Mouse (Mus musculus) mouse trophoblast stem cell (cell line): ENCODE measurements around the gene Gdap2.

Experiments used
- in situ Hi-C, 2 experiments: fragments of 300-500 bp; cut with MseI, MboI; formaldehyde crosslinking; loops; 2 replicates in 1 of 2; 3 replicates in 1 of 2; pipeline ENCODE4 v1.15.1; 2025

Gdap2 gene

GRCm38 (mm10) chr3:100162315-100163105, at the start of gene Gdap2, which contains the start of gene Wdr3:
Gene Gdap2 (plus strand): TSS chr3:100162381.
Gene Wdr3 (minus strand): TSS chr3:100162407.
- in situ Hi-C loops, result no loop called here

DNA sequence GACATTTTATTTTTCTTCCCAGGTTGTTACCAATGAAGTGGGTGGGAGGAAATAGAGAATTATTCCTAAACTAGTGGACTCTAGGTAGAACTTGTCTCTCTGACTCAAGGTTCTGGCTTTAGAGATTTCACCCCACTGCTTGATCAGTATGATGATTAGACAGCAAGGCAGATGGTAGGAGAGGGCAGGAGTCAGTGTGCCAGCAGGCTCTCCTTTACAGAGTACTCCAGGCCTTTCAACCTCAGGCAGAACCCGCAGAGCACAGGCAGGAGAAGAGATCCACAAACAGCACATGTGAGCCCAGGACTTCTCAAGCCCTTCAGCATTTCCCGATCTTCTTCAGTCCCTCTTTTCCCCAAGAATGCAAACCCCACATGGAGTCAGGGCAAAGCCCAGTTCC, 43.5 kb upstream of the Gdap2 start:
- in situ Hi-C loops, result no loop called here

DNA sequence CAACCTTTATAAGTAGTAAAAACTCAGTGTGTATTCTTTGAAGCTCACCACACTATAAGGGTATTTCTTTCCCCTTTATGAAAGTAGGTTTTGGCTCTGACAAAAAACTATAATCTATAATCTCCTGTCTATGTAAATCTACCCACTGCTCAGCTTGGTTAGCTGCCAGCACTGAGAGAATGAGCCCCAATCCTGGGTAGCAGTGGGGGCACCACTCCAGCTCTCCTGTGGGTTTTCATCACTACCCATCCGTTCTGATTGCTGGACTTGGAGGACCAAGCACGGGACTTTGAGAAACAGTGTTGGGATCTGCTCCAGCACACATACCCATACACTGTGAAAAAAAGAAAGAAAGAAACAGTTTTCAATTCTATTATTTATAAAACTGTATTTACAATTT, 40.2 kb upstream of the Gdap2 start:
- in situ Hi-C loops, result no loop called here

DNA sequence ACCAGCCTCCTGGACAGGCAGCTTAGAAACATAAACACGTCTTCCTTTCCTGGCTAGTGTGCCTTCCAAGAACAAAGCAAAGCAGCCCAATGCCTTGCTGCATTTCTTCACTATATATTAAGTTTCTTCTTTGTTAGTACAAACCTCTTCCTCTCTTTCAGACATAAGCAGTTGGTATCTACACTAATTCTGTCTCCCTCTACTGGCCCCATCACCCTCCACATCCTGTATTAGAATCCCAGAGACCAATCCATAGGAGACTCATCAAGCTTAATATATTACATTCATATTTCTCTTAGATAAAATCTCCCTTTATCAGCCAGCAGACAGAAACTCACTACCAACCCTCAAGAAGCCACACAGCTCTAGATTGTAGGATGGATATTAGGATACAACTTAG, 39.7 kb upstream of the Gdap2 start:
- in situ Hi-C loops, result no loop called here

DNA sequence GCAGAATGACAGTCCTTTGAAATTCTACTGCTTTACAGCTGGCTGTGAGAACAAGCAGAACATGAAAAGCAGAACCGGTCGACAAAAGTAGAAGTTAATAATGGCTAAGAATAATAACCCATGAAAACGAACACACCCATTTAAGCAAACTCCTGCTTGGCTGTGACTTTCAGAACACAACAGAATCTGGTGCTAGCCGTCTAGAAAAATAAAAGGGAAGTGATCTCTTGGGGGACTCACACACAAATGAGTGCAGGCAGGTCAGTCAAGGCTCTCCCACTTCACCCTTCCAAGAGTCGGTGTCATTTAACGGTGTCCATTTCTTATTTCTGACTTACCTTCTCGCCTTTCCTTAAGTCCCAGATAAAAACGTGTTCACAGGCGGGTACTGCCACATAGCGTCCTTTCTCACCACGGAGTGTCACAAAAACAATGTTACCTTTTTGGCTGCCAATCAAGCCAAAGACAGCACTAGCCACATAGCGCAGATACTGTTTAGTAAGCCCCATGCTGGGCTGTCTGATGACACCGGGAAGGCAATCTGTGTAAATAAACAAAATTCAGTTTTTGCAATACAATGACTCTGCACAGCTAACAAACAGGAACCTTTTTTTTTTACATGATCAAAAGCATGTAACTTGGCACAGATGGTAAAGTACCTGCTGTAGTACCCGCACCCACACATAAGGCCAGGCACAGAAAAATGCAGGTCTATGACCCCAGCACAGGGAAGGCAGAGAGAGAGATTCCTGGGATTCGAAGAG, 1.3 kb upstream of the Gdap2 start:
- in situ Hi-C loops, result no loop called here

GRCm38 (mm10) chr3:100161665-100162314, 391 bp upstream of the Gdap2 start:
- in situ Hi-C loops, result no loop called here

GRCm38 (mm10) chr3:100163556-100163955, 1.4 kb downstream of the Gdap2 start:
- in situ Hi-C loops, result no loop called here

DNA sequence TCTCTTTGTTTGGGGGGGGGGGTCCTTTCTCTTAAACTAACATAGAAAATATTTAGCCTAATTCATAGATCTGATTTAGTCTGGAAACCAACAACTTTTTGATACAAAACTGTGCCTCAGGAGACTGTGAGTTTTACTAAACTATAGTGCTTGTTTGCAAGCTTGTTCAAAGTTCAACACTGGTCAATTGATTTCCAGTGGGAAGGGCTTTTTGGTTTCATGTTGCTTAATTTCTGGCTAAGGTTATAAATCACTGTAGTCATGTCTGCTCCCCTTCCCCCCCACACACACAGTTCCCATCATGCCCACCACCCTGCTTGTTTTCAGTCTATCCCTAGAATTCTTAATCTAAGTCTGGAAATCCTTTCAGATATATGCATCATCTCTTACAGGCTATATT, 2.8 kb downstream of the Gdap2 start:
- in situ Hi-C loops, result no loop called here

GRCm38 (mm10) chr3:100176031-100176430, 13.8 kb downstream of the Gdap2 start:
- in situ Hi-C loops, result loop anchor here in 1 of 2 experiments (25.0 kb wide), 1 partner anchor 386 kb away; no protein-coding TSS in a partner anchor

DNA sequence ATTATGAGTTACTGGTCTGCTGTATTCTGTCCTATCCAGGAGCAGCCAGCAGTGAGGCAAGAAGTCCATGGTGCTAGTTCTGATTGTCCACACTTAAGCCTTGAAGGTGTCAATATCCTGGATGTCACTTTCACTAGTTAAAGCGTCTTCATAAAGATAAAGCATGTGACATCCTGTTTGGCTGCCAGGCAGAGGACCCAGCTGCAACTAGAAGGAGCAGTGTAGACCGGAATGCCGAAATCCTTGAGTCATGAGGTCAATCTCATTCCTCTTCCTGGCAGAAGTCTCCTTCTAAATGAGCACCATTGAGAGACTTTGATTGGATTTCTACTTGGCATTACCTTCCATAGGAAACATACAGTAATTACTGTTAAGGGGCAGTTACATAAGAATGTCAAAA, 18.3 kb downstream of the Gdap2 start:
- in situ Hi-C loops, result loop anchor here in 1 of 2 experiments (10.0 to 25.0 kb wide), 2 partner anchors 174 to 382 kb away; no protein-coding TSS in a partner anchor

DNA sequence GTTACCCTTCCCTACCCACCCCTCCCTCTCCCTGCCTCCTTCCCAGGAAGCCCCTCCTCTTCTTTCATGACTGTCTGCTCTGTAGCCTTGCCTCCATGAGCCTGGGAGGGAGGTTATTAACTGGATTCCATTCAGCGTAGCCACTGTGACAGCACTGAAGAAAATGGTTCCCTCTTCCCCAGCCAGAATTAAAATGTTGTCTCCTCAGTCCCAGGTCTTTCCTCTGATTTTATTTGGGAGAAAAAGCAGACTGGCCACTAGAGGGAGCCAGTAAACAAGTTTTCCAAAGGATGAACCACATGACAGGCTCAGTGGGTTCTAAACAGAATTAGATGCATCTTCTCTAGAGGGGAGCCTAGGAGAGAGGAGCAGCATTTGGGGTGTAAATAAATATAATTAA, 27.3 kb downstream of the Gdap2 start:
- in situ Hi-C loops, result loop anchor here in 1 of 2 experiments (10.0 to 25.0 kb wide), 2 partner anchors 165 to 373 kb away; no protein-coding TSS in a partner anchor

DNA sequence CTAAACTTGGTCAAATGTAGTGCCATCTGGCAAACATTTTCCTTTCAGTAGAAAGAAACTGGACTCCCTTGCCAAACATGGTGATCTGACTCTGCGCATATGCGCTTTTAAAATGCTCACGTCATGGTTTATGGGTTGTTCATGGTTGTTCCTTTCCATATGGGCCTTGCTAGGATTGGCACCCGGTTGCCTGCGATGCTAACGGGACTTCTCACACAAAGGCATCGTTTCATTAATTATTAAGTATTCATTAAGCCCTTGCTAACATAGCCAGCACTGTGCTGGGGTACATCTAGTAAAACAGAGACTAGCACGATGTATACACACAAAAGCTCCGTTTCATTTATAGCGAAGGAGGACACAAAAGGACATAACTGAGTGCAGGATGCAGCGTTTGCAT, 27.7 kb downstream of the Gdap2 start:
- in situ Hi-C loops, result loop anchor here (10.0 to 25.0 kb wide), 3 partner anchors 165 to 375 kb away; no protein-coding TSS in a partner anchor

- in situ Hi-C loops, result loop anchor here (10.0 to 25.0 kb wide), 2 partner anchors 368 to 371 kb away; no protein-coding TSS in a partner anchor
These were observed 32.0 kb downstream of the Gdap2 start for GRCm38 (mm10) chr3:100194210-100194609.

DNA sequence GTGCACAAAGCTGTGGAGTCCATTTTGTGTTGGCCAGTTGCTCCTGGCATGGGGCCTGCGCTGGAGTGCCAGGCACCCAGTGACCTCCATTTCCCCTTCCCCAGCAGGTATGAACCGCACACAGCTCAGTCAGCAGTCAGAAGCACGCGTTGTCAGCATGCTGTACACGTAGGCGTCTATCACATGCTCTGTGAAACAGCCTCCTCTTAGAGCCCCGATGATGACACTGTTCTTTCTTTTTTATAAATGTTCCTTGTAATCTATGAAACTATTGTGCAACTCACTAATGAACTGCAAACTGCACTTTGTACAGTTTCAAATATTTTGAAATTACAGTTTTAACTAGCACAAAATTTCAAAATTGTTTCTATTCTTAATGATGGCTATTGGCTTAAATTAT, 39.4 kb downstream of the Gdap2 start:
- in situ Hi-C loops, result no loop called here

GRCm38 (mm10) chr3:100206973-100207372, 44.8 kb downstream of the Gdap2 start:
- in situ Hi-C loops, result no loop called here

GRCm38 (mm10) chr3:100215469-100215868, 53.3 kb downstream of the Gdap2 start:
- in situ Hi-C loops, result loop anchor here in 1 of 2 experiments (10.0 kb wide), 1 partner anchor 129 kb away; no protein-coding TSS in a partner anchor

DNA sequence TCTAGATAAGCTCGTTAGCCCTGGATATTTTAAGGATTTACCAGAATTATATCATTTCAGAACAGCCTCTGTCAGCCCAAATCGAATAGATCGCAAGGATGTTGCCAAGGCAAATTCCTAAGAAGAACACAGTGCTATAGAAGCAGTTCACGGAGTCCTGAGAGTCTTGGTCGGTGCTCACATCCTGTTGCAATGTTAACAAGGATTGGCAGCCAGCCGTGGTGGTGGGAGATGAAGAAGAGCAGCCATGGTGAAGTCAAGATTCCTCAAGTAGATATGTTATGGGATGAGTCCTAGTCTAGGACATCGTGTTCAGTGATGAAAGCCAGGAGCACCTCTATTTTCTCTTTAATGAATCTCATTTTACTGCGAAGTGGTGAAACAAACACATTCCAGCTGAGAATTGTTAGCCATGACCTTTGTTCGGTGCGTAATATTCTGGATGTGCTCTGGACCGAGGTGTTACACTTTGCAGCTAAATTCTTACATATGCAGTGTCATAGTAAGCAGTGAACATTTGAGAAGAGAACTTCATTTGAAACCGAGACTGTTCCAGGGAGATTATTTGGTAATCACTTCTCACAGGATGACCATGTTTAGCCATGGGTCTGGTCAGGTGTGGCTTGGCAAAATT, 63.3 kb downstream of the Gdap2 start:
- in situ Hi-C loops, result no loop called here

DNA sequence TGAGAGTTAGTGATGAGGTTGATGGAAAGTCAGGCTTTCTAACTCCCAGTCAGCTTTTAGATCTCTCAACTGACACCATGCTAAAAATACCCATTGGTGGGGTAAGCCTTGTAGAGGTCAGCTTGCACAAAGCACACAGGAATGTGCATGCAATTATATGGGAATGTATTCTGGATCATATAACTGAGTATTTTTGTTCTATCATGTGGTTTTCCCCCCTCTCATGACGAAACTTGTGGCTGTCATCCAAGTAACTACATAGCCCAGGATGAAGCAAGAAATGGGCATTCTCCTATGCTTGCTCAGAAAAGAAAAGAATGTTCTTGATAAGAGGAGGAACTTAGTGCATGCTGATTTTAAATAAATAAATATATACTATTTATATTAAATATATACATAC, 65.3 kb downstream of the Gdap2 start:
- in situ Hi-C loops, result no loop called here

DNA sequence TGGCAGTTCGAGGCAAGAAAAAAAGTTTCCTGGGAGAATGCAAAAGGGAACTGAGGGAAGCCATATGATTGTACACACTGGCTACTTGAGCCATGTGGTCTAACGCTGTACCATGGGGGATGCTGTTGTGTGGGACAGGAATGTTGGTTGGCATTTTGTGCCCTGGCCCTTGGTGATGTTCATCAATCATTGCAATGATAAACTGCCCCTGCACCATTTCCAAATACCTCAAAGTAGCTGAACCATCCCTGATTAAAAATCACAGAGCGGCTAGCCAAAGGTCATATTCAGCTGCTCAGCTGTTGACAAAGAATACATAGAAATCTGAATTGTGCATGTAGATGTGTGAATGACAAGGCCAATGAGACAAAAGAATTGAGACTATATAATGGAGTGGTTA, 66.8 kb downstream of the Gdap2 start:
- in situ Hi-C loops, result no loop called here

GRCm38 (mm10) chr3:100236725-100237436, 74.7 kb downstream of the Gdap2 start:
- in situ Hi-C loops, result no loop called here

DNA sequence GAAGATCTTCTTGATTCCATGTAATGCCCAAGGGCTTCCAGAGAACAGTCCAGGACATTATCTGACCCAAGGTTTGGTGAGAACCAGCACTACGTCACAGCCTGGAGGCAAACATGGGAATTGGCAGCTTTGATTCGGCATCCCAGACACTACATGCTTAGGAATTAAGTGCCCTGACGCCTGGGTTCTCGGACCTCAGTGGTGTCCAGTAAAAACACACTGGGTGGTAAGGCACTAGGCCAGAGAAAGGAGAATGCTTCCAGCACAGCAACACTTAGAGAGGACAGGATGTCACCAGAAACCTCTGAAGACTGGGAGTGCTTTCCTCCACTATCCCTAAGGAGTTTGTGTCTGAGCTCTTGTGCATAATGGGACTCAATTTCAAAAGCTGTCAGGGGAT, 80.0 kb downstream of the Gdap2 start:
- in situ Hi-C loops, result no loop called here
